Mouse (Mus musculus): ENCODE measurements around the gene Card14.

Gene Card14

GRCm38 (mm10) chr11:119304904-119305712 is 2.5 kb upstream of the Card14 start:
- DNase-seq, result peak; percentile 53 to 74

- no peak for DNase-seq
Observed at GRCm38 (mm10) chr11:119306762-119307657, 558 bp upstream of the Card14 start.

- DNase-seq, result no peak
Observed at GRCm38 (mm10) chr11:119307916-119308315, 348 bp downstream of the Card14 start.

GRCm38 (mm10) chr11:119310621-119311020 is 3.1 kb downstream of the Card14 start:
- no peak for DNase-seq

- no peak for DNase-seq
Observed at GRCm38 (mm10) chr11:119314252-119314936, 6.8 kb downstream of the Card14 start.

- no peak for DNase-seq
Observed at GRCm38 (mm10) chr11:119316720-119317119, 9.2 kb downstream of the Card14 start.

- peak; percentile 54 to 55 for DNase-seq
Observed at GRCm38 (mm10) chr11:119322521-119322920, 15.0 kb downstream of the Card14 start.

- no peak for DNase-seq
Observed at GRCm38 (mm10) chr11:119325068-119325467, 17.5 kb downstream of the Card14 start.

- no peak for DNase-seq
Observed at GRCm38 (mm10) chr11:119330592-119330991, 23.0 kb downstream of the Card14 start.

GRCm38 (mm10) chr11:119331970-119332369 is 24.4 kb downstream of the Card14 start:
- DNase-seq, result no peak

GRCm38 (mm10) chr11:119338271-119339059 is 30.9 kb downstream of the Card14 start:
- DNase-seq, result peak in 1 of 2 experiments; percentile 25

GRCm38 (mm10) chr11:119339179-119339578 is 31.6 kb downstream of the Card14 start:
- DNase-seq, result no peak

- peak; percentile 75 to 87 for DNase-seq
Observed at GRCm38 (mm10) chr11:119339637-119340036, 32.1 kb downstream of the Card14 start.

- no peak for DNase-seq
Observed at GRCm38 (mm10) chr11:119344178-119344577, 36.6 kb downstream of the Card14 start.

GRCm38 (mm10) chr11:119344865-119345264 is 37.3 kb downstream of the Card14 start:
- no peak for DNase-seq

GRCm38 (mm10) chr11:119347125-119347524 is 39.6 kb downstream of the Card14 start:
- no peak for DNase-seq

- no peak for DNase-seq
Observed at GRCm38 (mm10) chr11:119352113-119352512, 44.5 kb downstream of the Card14 start.

- DNase-seq, result peak; percentile 28 to 48
Observed at GRCm38 (mm10) chr11:119353946-119354345, 46.4 kb downstream of the Card14 start.

- peak in 1 of 2 experiments; percentile 42 for DNase-seq
Observed at GRCm38 (mm10) chr11:119354798-119355442, 47.4 kb downstream of the Card14 start.

GRCm38 (mm10) chr11:119355443-119356385 is 48.1 kb downstream of the Card14 start, which contains the start of the genes Sgsh and Slc26a11:
Sgsh (minus strand) TSS chr11:119355536.
Slc26a11 (plus strand) TSS chr11:119355557.
- DNase-seq, result peak; percentile 87 to 92

Measured in cerebellum, postnatal 25 days (tissue).